Mouse (Mus musculus) lung, postnatal 25 days (tissue): Measurements from ENCODE around the gene Fbxo10.
"Not testable (repeated sequence)": the region's sequence is repeated elsewhere in the genome, so short reads cannot be mapped to it uniquely, and the experiment has no call there.

Experiments
- DNase-seq: peaks from one replicate; pipeline ENCODE4 v3.0.0; 2022; ENCODE audit warnings: low spot score

Fbxo10 gene

DNA sequence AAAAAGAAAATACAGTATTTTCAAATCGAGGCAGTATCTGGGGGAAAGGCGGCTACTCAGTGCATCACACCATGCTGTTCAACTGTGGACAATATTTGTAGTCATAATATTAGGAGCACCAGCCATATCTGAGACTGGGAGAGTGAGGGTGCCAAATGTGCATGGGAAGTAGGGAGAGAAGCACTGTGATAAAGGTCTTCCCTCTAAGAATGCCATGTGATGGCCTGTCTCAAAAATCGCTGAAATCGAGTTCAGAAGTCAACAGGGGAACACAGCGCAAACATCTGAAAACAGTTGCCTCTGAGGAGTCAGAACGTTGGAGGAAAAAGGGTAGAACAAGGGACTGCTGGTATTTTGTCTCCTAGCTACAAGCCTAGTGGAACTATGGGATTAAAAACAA lies 84.4 kb downstream of the Fbxo10 start:
- no peak for DNase-seq

DNA sequence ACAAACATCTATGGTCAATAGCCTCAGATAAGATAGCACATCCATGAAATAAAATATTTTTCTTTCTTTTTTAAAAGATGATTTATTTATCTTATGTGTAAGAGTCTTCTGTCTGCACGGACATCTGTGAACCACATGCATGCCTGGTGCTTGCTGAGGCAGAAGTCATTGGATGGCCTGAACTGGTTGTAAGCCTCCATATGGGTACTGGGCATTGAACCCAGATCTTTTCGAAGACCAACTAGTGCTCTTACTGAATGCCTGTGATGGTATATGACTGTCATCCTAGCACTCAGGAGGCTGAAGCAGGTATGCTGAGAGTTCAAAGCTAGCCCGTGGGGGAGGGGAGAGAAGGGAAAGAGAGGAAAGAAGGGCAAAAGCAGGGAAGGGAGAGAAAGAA lies 86.3 kb downstream of the Fbxo10 start:
- DNase-seq = no peak

- DNase-seq = no peak
Observed at GRCm38 (mm10) chr4:44994776-44995175, 89.6 kb downstream of the Fbxo10 start.

GRCm38 (mm10) chr4:44993847-44994246 lies 90.6 kb downstream of the Fbxo10 start:
- DNase-seq = no peak

DNA sequence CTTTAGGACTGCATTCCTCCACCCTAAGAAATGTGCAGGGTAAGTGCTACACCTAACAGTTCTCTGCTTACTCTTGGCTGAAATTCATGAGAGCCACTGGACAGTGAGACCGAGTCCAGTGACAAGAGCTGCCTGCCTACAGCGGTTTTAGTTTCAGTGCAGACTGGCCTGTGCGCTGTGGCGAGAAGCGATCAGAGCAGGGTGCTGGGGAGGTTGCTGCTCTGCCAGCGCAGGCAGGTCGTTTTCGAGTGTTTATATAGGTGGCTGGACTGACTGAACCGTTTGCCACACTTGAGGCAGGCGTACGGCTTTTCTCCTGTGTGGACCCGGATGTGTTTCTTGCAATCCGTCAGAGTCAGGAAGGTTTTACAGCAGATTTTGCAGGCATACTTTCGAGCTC lies 91.2 kb downstream of the Fbxo10 start:
- not testable (repeated sequence) for DNase-seq

DNA sequence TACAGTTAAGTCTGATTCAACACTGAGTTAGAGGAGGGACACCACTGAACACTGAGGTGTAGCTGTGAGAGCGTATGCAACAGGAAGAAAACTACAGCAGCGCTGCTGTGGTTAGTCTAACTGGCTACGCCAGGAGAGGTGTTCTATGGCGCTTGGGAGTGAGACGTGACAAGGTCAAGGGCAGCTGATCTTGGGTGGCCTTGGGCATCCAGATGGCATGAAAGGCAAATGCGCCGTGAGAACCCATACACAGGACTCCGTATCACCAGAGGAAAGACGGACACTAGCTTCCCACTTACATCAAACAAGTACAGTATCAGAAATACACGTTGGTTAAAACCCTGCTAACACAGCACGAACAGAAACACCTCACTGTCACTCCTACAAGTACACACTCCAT lies 92.1 kb downstream of the Fbxo10 start:
- not testable (repeated sequence) for DNase-seq

- DNase-seq = no peak
Observed at GRCm38 (mm10) chr4:44990560-44990959, 93.8 kb downstream of the Fbxo10 start.
